Mouse (Mus musculus) left cerebral cortex, adult 2 months (tissue): Measurements from ENCODE around the gene Atp6v1e1. TPM values are rescaled to one million over a fixed set of nuclear protein-coding genes. Genes with fewer than 3 reads are reported as not detected.
"Not testable (repeated sequence)": the region's sequence is repeated elsewhere in the genome, so short reads cannot be mapped to it uniquely, and the experiment has no call there.

ENCODE experiments used
- DNase-seq, 2 experiments: peaks; one replicate each; pipeline ENCODE4 v3.0.0; 2021 to 2022; ENCODE audit warnings: low spot score in 2 of 2, mixed read lengths in 1 of 2; ENCODE audit errors: extremely low spot score in 1 of 2
- H3K27ac ChIP-seq: fragments of 200-600 bp; 2 replicates; pipeline ENCODE4 v1.8.1; 2022
- H3K4me3 ChIP-seq: fragments of 200-600 bp; 2 replicates; pipeline ENCODE4 v1.8.1; 2022
- CTCF ChIP-seq: fragments of 200-600 bp; IDR thresholded peaks from 2 replicates; pipeline ENCODE4 v1.8.1; 2022; ENCODE audit warnings: antibody characterized with exemption, mild to moderate bottlenecking, moderate library complexity
- intact Hi-C: fragments of 180-260 bp; cut with DNase I; formaldehyde crosslinking; loops from one replicate; pipeline ENCODE4 v1.15.1; 2025
- long read RNA-seq, 2 experiments: library from polyadenylated mRNA; stranded (forward); transcript quantifications; one replicate each; pipeline ENCODE4 v2.0.0; 2021; ENCODE audit warnings: borderline mapping rate in 2 of 2
- total RNA-seq, 2 experiments: library from RNA; stranded (reverse); gene quantifications; 2 replicates each; pipeline ENCODE4 v1.2.3; 2021

The Atp6v1e1 gene
- 100 to 1,000 TPM; 519 to 532 TPM for total RNA-seq
- long read RNA-seq, experiment 1, transcript Atp6v1e1-201 (9 exons, 1,312 nt), result major isoform, 264 of 277 reads
- long read RNA-seq, experiment 1, partial matches to known transcripts, result 8 of 277 reads
- long read RNA-seq, experiment 1, other reads (novel, unspliced or antisense), result 4 of 277 reads
- long read RNA-seq, experiment 2, transcript Atp6v1e1-201 (9 exons, 1,312 nt), result major isoform, 155 of 160 reads
- long read RNA-seq, experiment 2, partial matches to known transcripts, result 0 of 160 reads
- long read RNA-seq, experiment 2, other reads (novel, unspliced or antisense), result 4 of 160 reads

GRCm38 (mm10) chr6:120822307-120822928 lies at the start of gene Atp6v1e1:
Atp6v1e1 (minus strand) TSS chr6:120822793.
- intact Hi-C loops, result loop anchor here (1.0 kb wide), 1 partner anchor 14 kb away; the partner anchor contains the start of gene Bcl2l13
- H3K4me3 ChIP-seq, result peak within 1 kb of the TSS; percentile 86
- DNase-seq, result peak; percentile 90 to 91
- no peak for TF ChIP-seq CTCF
- H3K27ac ChIP-seq, result peak within 1 kb of the TSS; percentile 80

DNA sequence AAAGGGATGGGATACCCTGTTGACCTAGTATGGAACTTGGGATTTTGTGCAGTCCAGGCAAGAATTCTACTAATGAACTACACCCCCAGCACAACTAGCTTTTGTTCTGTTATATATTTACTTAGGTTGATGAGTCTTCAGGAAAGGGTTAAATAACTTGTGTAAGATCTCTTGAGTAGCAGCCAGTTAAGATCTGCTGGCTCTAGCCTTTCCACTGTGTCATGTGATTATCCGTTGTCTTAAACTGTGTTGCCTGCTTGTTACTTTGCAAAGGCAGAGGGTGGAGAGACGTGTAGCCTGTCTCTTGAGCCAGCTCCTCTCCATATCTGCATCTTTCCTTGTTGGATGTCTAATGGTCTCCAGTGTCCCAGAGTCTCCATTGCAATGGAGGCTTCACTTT lies 48.7 kb upstream of the Atp6v1e1 start:
- TF ChIP-seq CTCF, result no peak
- no peak overlapping the region for H3K4me3 ChIP-seq
- no peak for DNase-seq
- no peak overlapping the region for H3K27ac ChIP-seq
- intact Hi-C loops, result no loop called here

DNA sequence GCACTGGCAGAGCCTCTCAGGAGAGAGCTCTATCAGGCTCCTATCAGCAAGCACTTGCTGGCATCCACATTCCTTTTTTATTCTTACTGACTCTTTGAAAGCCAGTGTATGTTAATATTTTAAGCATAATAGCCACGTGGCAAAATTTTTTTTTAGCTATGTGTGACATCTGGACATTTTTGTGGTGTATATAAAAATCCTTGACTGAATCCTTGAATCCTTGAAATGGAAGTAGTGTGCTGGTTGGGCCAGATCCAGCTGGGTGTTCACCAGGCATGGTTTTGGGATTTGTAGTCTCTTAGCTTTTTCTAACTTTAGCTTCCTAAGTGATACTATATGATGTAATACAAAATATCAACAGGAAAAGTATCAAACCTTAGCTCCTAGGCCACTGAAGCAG lies 46.2 kb upstream of the Atp6v1e1 start:
- H3K4me3 ChIP-seq, result no peak overlapping the region
- intact Hi-C loops, result no loop called here
- no peak for DNase-seq
- TF ChIP-seq CTCF, result no peak
- H3K27ac ChIP-seq, result no peak overlapping the region

- intact Hi-C loops, result no loop called here
- H3K27ac ChIP-seq, result no peak overlapping the region
- TF ChIP-seq CTCF, result no peak
- no peak overlapping the region for H3K4me3 ChIP-seq
- no peak for DNase-seq
Observed at GRCm38 (mm10) chr6:120866051-120866814, 43.6 kb upstream of the Atp6v1e1 start.

DNA sequence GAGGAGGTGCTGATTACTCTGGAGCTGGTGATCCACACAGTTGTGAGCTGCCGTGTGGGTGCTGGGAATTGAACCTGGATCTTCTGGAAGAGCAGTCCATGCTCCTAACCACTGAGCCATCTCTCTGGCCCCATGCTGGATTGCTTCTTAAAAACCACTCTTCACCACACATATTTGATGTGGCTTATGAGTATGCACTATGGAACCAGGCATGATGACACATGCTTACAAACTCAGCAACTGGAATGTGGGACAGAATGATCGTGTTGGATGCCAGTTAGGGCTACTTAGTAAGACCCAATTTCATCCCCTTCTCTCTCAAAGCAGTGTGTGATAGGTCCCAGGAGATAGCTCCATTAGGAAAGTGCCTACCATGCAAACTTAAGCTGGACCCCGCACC lies 37.5 kb upstream of the Atp6v1e1 start:
- TF ChIP-seq CTCF, result no peak
- intact Hi-C loops, result no loop called here
- no peak for DNase-seq

GRCm38 (mm10) chr6:120858217-120858711 lies 35.7 kb upstream of the Atp6v1e1 start:
- Histone ChIP-seq H3K4me3 (no peak overlapping the region), H3K27ac (peak overlapping the region; percentile 50)
- TF ChIP-seq CTCF, result no peak
- DNase-seq, result peak; percentile 26 to 31
- intact Hi-C loops, result loop anchor here (1.0 kb wide), 1 partner anchor 62 kb away; no protein-coding TSS in a partner anchor

More for the DNA sequence above, 37.5 kb upstream of the Atp6v1e1 start:
- Histone ChIP-seq H3K27ac (no peak overlapping the region), H3K4me3 (no peak overlapping the region)

- no peak overlapping the region for H3K4me3 ChIP-seq
- no peak for TF ChIP-seq CTCF
- intact Hi-C loops, result no loop called here
- H3K27ac ChIP-seq, result no peak overlapping the region
- DNase-seq, result no peak
Observed at GRCm38 (mm10) chr6:120854413-120854812, 31.8 kb upstream of the Atp6v1e1 start.

GRCm38 (mm10) chr6:120850720-120851119 lies 28.1 kb upstream of the Atp6v1e1 start:
- H3K4me3 ChIP-seq, DNase-seq, H3K27ac ChIP-seq, intact Hi-C loops: not testable (repeated sequence)

DNA sequence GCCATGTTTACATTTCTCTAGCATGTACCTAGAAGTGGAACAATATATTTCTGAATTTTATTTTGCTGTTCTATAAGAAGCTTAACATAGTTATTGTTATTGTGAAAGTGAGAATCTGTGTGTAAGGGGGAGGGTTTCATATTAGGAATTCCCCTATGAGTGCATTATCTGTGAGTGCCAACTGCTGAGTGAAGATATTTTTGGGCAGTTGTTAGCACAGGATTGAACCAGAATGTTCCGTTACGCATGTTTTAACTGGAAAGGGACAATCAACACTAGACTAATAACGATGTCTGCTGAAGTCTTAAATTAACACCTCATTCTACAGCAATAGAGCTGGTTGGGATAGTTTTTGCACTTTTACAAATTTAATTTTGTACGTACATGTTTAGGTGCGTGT lies 19.2 kb upstream of the Atp6v1e1 start:
- DNase-seq, result no peak
- intact Hi-C loops, result no loop called here
- H3K4me3 ChIP-seq, result no peak overlapping the region

GRCm38 (mm10) chr6:120840258-120840657 lies 17.7 kb upstream of the Atp6v1e1 start:
- no peak overlapping the region for H3K4me3 ChIP-seq
- DNase-seq, result no peak
- no peak for TF ChIP-seq CTCF
- H3K27ac ChIP-seq, result no peak overlapping the region
- intact Hi-C loops, result no loop called here

More for the DNA sequence above, 19.2 kb upstream of the Atp6v1e1 start:
- no peak overlapping the region for H3K27ac ChIP-seq
- no peak for TF ChIP-seq CTCF

DNA sequence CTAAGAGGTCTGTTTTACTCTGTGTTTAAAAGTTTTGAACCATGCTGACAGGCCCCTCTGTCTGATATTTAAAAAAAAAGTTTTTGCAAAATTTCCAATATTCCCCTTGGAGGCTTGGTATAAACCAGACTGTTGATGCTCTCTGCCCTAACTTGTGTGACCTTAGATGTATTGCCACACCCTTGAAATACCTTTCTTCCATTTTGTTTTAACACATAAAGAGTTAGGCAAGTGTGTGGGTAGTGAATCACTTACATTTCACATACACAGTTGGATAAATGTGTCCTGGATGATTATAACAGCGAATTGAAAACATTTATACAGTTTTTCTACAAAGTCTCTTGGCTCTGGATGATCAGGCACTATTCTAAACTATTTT lies 14.5 kb upstream of the Atp6v1e1 start:
- intact Hi-C loops, result no loop called here
- no peak for DNase-seq
- TF ChIP-seq CTCF, result no peak
- no peak overlapping the region for H3K27ac ChIP-seq
- H3K4me3 ChIP-seq, result peak overlapping the region; percentile 89
